Mouse (Mus musculus) myocyte (in vitro differentiated cells): ENCODE results near the gene Cfap74. TPM values are rescaled to one million over a fixed set of nuclear protein-coding genes. Genes with fewer than 3 reads are reported as not detected.

ENCODE experiments used
- H3K27me3 ChIP-seq: one replicate; pipeline ENCODE4 v1.6.1; 2011; ENCODE audit not compliant: control insufficient read depth, insufficient read depth, insufficient read length
- H3K36me3 ChIP-seq: one replicate; pipeline ENCODE4 v1.6.1; 2011; ENCODE audit not compliant: control insufficient read depth, insufficient read depth
- H3K4me2 ChIP-seq: one replicate; pipeline ENCODE4 v1.6.1; 2011; ENCODE audit warnings: low read depth, control low read depth
- H3K4me3 ChIP-seq: one replicate; pipeline ENCODE4 v1.5.1; 2011; ENCODE audit warnings: mild to moderate bottlenecking, control low read depth, moderate library complexity
- H3K79me2 ChIP-seq: one replicate; pipeline ENCODE4 v1.6.1; 2011; ENCODE audit not compliant: control insufficient read depth, insufficient read depth
- H3ac ChIP-seq: one replicate; pipeline ENCODE4 v1.6.1; 2011; ENCODE audit not compliant: control insufficient read depth, insufficient read length
- CEBPB ChIP-seq: IDR thresholded peaks from 2 replicates; pipeline ENCODE4 v1.6.1; 2011; ENCODE audit warnings: mild to moderate bottlenecking, moderate library complexity; ENCODE audit not compliant: poor library complexity, insufficient read depth, severe bottlenecking
- E2F4 ChIP-seq: IDR thresholded peaks from one replicate; pipeline ENCODE4 v1.6.1; 2011; ENCODE audit warnings: mild to moderate bottlenecking, control low read depth, moderate library complexity; ENCODE audit not compliant: insufficient read depth
- MAX ChIP-seq: IDR thresholded peaks from one replicate; pipeline ENCODE4 v1.6.1; 2011; ENCODE audit warnings: low read depth, mild to moderate bottlenecking, control low read depth
- MYOD1 ChIP-seq, 3 experiments: IDR thresholded peaks; one replicate each; pipeline ENCODE4 v1.6.1; 2011; ENCODE audit warnings: control low read depth in 2 of 3, low read depth in 2 of 3, mild to moderate bottlenecking in 2 of 3, moderate library complexity in 1 of 3; ENCODE audit not compliant: insufficient read length in 2 of 3, control insufficient read depth in 1 of 3
- MYOG ChIP-seq, 3 experiments: IDR thresholded peaks; one replicate each; pipeline ENCODE4 v1.6.1; 2011; ENCODE audit warnings: control low read depth in 2 of 3, low read depth in 2 of 3, mild to moderate bottlenecking in 2 of 3; ENCODE audit not compliant: insufficient read length in 2 of 3, control insufficient read depth in 1 of 3, insufficient read depth in 1 of 3
- POLR2A ChIP-seq: IDR thresholded peaks from one replicate; pipeline ENCODE4 v1.6.1; 2011; ENCODE audit warnings: low read depth, mild to moderate bottlenecking, control low read depth, moderate library complexity; ENCODE audit not compliant: insufficient read length
- POLR2AphosphoS2 ChIP-seq: IDR thresholded peaks from one replicate; pipeline ENCODE4 v1.6.1; 2011; ENCODE audit warnings: low read depth, control low read depth; ENCODE audit not compliant: insufficient read length
- REST ChIP-seq: IDR thresholded peaks from one replicate; pipeline ENCODE4 v1.6.1; 2011; ENCODE audit warnings: mild to moderate bottlenecking, control low read depth, moderate library complexity; ENCODE audit not compliant: insufficient read depth, insufficient read length
- SRF ChIP-seq: IDR thresholded peaks from one replicate; pipeline ENCODE4 v1.6.1; 2011; ENCODE audit warnings: low read depth; ENCODE audit not compliant: control insufficient read depth, insufficient read length
- TCF12 ChIP-seq: IDR thresholded peaks from one replicate; pipeline ENCODE4 v1.6.1; 2011; ENCODE audit warnings: mild to moderate bottlenecking, control low read depth; ENCODE audit not compliant: poor library complexity, insufficient read depth, severe bottlenecking
- TCF3 ChIP-seq: IDR thresholded peaks from one replicate; pipeline ENCODE4 v1.6.1; 2011; ENCODE audit warnings: low read depth, control low read depth; ENCODE audit not compliant: insufficient read length
- USF1 ChIP-seq: IDR thresholded peaks from one replicate; pipeline ENCODE4 v1.6.1; 2011; ENCODE audit warnings: low read depth, mild to moderate bottlenecking, control low read depth, moderate library complexity
- polyA plus RNA-seq: library from polyadenylated mRNA; unstranded; fragments of >200 nt; fragmentation: generic; extraction: Trizol; gene quantifications from one replicate; pipeline ENCODE4 v1.2.1, GENCODE M21; 2012; ENCODE audit warnings: missing spikeins

The Cfap74 gene
- polyA plus RNA-seq, 1 experiment = 0.22 TPM

GRCm38 (mm10) chr4:155362443-155362842, 46.5 kb upstream of the Cfap74 start:
- Histone ChIP-seq H3K36me3 (no peaks in the 10 kb centered on the region), H3K79me2 (no peaks in the 10 kb centered on the region), H3ac (no peak overlapping the region), H3K4me3 (no peak overlapping the region), H3K27me3 (peaks cover 92% of the 10 kb centered on the region), H3K4me2 (no peak overlapping the region)
- TF ChIP-seq POLR2AphosphoS2 (no peak), TCF3 (no peak), MAX (no peak), CEBPB (no peak), MYOD1 (IDR thresholded peaks at IDR 0.05; ENCODE audit: control insufficient read depth in 1 of 3, insufficient read length in 2 of 3, low read depth in 2 of 3) (no peak), REST (no peak), MYOG (IDR thresholded peaks at IDR 0.05; ENCODE audit: control insufficient read depth in 1 of 3, insufficient read depth in 1 of 3, insufficient read length in 2 of 3, low read depth in 2 of 3) (no peak), TCF12 (no peak), E2F4 (no peak), SRF (no peak), POLR2A (no peak)

- Histone ChIP-seq H3K79me2 (no peaks in the 10 kb centered on the region), H3K4me2 (no peak overlapping the region), H3K27me3 (peaks cover 85% of the 10 kb centered on the region), H3ac (no peak overlapping the region), H3K4me3 (no peak overlapping the region), H3K36me3 (no peaks in the 10 kb centered on the region)
- TF ChIP-seq MAX (no peak), CEBPB (no peak), MYOG (IDR thresholded peaks at IDR 0.05; ENCODE audit: control insufficient read depth in 1 of 3, insufficient read depth in 1 of 3, insufficient read length in 2 of 3, low read depth in 2 of 3) (no peak), MYOD1 (IDR thresholded peaks at IDR 0.05; ENCODE audit: control insufficient read depth in 1 of 3, insufficient read length in 2 of 3, low read depth in 2 of 3) (no peak), REST (no peak), POLR2A (no peak), POLR2AphosphoS2 (no peak), E2F4 (no peak), SRF (no peak), TCF3 (no peak), TCF12 (no peak), USF1 (no peak)
Observed at GRCm38 (mm10) chr4:155366784-155367183, 42.2 kb upstream of the Cfap74 start.

GRCm38 (mm10) chr4:155367739-155368138, 41.3 kb upstream of the Cfap74 start:
- no peaks in the 10 kb centered on the region for H3K79me2 ChIP-seq
- TF ChIP-seq MYOG (IDR thresholded peaks at IDR 0.05; ENCODE audit: control insufficient read depth in 1 of 3, insufficient read depth in 1 of 3, insufficient read length in 2 of 3, low read depth in 2 of 3) = no peak
- no peak overlapping the region for H3ac ChIP-seq
- H3K4me2 ChIP-seq = no peak overlapping the region
- H3K36me3 ChIP-seq = no peaks in the 10 kb centered on the region
- H3K4me3 ChIP-seq = no peak overlapping the region
- H3K27me3 ChIP-seq = peaks cover 83% of the 10 kb centered on the region

GRCm38 (mm10) chr4:155368684-155369083, 40.3 kb upstream of the Cfap74 start:
- H3ac ChIP-seq = no peak overlapping the region
- TF ChIP-seq TCF3 = no peak
- no peak for TF ChIP-seq POLR2A
- TF ChIP-seq USF1 = no peak
- TF ChIP-seq MYOG (IDR thresholded peaks at IDR 0.05; ENCODE audit: control insufficient read depth in 1 of 3, insufficient read depth in 1 of 3, insufficient read length in 2 of 3, low read depth in 2 of 3) = no peak
- TF ChIP-seq MAX = no peak
- TF ChIP-seq SRF = no peak
- TF ChIP-seq MYOD1 (IDR thresholded peaks at IDR 0.05; ENCODE audit: control insufficient read depth in 1 of 3, insufficient read length in 2 of 3, low read depth in 2 of 3) = no peak
- no peak for TF ChIP-seq REST
- H3K4me3 ChIP-seq = no peak overlapping the region
- peaks cover 76% of the 10 kb centered on the region for H3K27me3 ChIP-seq
- no peaks in the 10 kb centered on the region for H3K36me3 ChIP-seq
- no peak overlapping the region for H3K4me2 ChIP-seq
- H3K79me2 ChIP-seq = no peaks in the 10 kb centered on the region

GRCm38 (mm10) chr4:155370737-155371715, 38.0 kb upstream of the Cfap74 start:
- Histone ChIP-seq H3K79me2 (no peaks in the 10 kb centered on the region), H3K27me3 (peaks cover 73% of the 10 kb centered on the region), H3K4me2 (no peak overlapping the region), H3K36me3 (no peaks in the 10 kb centered on the region), H3ac (no peak overlapping the region), H3K4me3 (no peak overlapping the region)
- TF ChIP-seq POLR2AphosphoS2 = no peak
- TF ChIP-seq USF1 = peak; percentile 11
